In genomic region chr10:42838106-42838505, GRCm38 (mm10) we compare ENCODE assay signal across 32 mouse cellular contexts.
"Had no signal": no experiment of that assay in that cellular context is flagged by ENCODE, and none has a peak within 500 bp of the region (broad histone marks: within the 10 kb centered on the region; RNA-seq: fewer than 3 reads in every experiment).

No protein-coding gene starts in this region.

- H3K4me2 ChIP-seq: heart, embryonic 11.5 days; heart, embryonic 13.5 days; heart, embryonic 15.5 days; hindbrain, embryonic 12.5 days; hindbrain, embryonic 13.5 days; hindbrain, embryonic 14.5 days; hindbrain, embryonic 15.5 days; intestine, embryonic 15.5 days; kidney, embryonic 15.5 days had no signal

- DNase-seq: heart, postnatal 14 days; heart, postnatal 36 days; heart, postnatal 4 days; kidney, adult 11 months; kidney, adult 18-20 months; kidney, adult 2 months; kidney, adult 8-10 months; kidney, adult 9 months; kidney, postnatal 10 days; kidney, postnatal 14 days; kidney, postnatal 25 days; kidney, postnatal 36 days; kidney, postnatal 4 days; layer of hippocampus, adult 9-11 months; layer of hippocampus, postnatal 36 days had no signal

- H3K4me1 ChIP-seq: heart, embryonic 13.5 days; intestine, embryonic 15.5 days had no signal

- H3K4me3 ChIP-seq: heart, embryonic 13.5 days; heart, embryonic 15.5 days; hindbrain, embryonic 10.5 days; hindbrain, embryonic 12.5 days; hindbrain, embryonic 13.5 days; hindbrain, embryonic 15.5 days; intestine, embryonic 15.5 days; kidney, embryonic 15.5 days; layer of hippocampus, adult 2 months; left cerebral cortex, adult 2 months had no signal

- ATAC-seq: hindbrain, embryonic 16.5 days; hindbrain, postnatal 0 days; intestine, embryonic 15.5 days; intestine, embryonic 16.5 days; intestine, postnatal 0 days had no signal

- H3K27ac ChIP-seq: heart, embryonic 13.5 days; heart, embryonic 15.5 days; hindbrain, embryonic 10.5 days; hindbrain, embryonic 12.5 days; hindbrain, embryonic 13.5 days; hindbrain, embryonic 14.5 days; hindbrain, embryonic 15.5 days; hindbrain, postnatal 0 days; intestine, embryonic 15.5 days; kidney, embryonic 15.5 days; kidney, postnatal 0 days; layer of hippocampus, adult 2 months; left cerebral cortex, adult 2 months had no signal

- H3K9me3 ChIP-seq: heart, embryonic 13.5 days; heart, embryonic 15.5 days; hindbrain, embryonic 10.5 days; hindbrain, embryonic 13.5 days; hindbrain, embryonic 15.5 days; intestine, embryonic 15.5 days; kidney, embryonic 15.5 days had no signal

- H3K9ac ChIP-seq: heart, embryonic 13.5 days; heart, embryonic 15.5 days; hindbrain, embryonic 12.5 days; hindbrain, embryonic 13.5 days; hindbrain, embryonic 14.5 days; hindbrain, embryonic 15.5 days; intestine, embryonic 15.5 days; kidney, embryonic 15.5 days had no signal

- H3K27me3 ChIP-seq: heart, embryonic 13.5 days; heart, embryonic 15.5 days; hindbrain, embryonic 12.5 days; hindbrain, embryonic 13.5 days; hindbrain, embryonic 15.5 days; intestine, embryonic 15.5 days; kidney, embryonic 15.5 days had no signal
